Mouse (Mus musculus) testis, adult 2 months (tissue): ENCODE measurements at regions not wholly inside any gene's neighbourhood (a gene's known extent, or its start where the extent isn't known, plus 50 kb on each side); places are given as distances from the start of the nearest gene placed in this dataset.

Experiments used
- H3K27ac ChIP-seq: fragments of 200-500 bp; 2 replicates; pipeline ENCODE4 v1.5.1; 2012; ENCODE audit warnings: low read depth, low read length; ENCODE audit not compliant: control insufficient read depth, insufficient read depth
- H3K27me3 ChIP-seq: fragments of 200-500 bp; 2 replicates; pipeline ENCODE4 v1.6.1; 2012; ENCODE audit warnings: mild to moderate bottlenecking, low read length, moderate library complexity; ENCODE audit not compliant: control insufficient read depth, insufficient read depth
- H3K36me3 ChIP-seq: fragments of 200-500 bp; 2 replicates; pipeline ENCODE4 v1.6.1; 2012; ENCODE audit warnings: mild to moderate bottlenecking, low read length; ENCODE audit not compliant: control insufficient read depth, insufficient read depth
- H3K4me1 ChIP-seq: fragments of 200-500 bp; 2 replicates; pipeline ENCODE4 v1.6.1; 2012; ENCODE audit warnings: low read length; ENCODE audit not compliant: control insufficient read depth, insufficient read depth
- H3K4me3 ChIP-seq: fragments of 200-500 bp; 2 replicates; pipeline ENCODE4 v1.5.1; 2012; ENCODE audit warnings: low read depth, mild to moderate bottlenecking, low read length, moderate library complexity, mixed read lengths; ENCODE audit not compliant: control insufficient read depth
- CTCF ChIP-seq: fragments of 200-500 bp; IDR thresholded peaks from 2 replicates; pipeline ENCODE4 v1.5.1; 2012; ENCODE audit warnings: low read depth, mild to moderate bottlenecking, inconsistent platforms, low read length, moderate library complexity; ENCODE audit not compliant: control insufficient read depth, insufficient read depth, insufficient replicate concordance
- POLR2A ChIP-seq: fragments of 200-500 bp; IDR thresholded peaks from 2 replicates; pipeline ENCODE4 v1.6.1; 2012; ENCODE audit warnings: low read depth, mild to moderate bottlenecking, inconsistent platforms, low read length, moderate library complexity; ENCODE audit not compliant: control insufficient read depth

- no peak overlapping the region for H3K4me3 ChIP-seq
- no peaks in the 10 kb centered on the region for H3K36me3 ChIP-seq
- TF ChIP-seq POLR2A (no peak), CTCF (no peak)
- no peaks in the 10 kb centered on the region for H3K4me1 ChIP-seq
- no peak overlapping the region for H3K27ac ChIP-seq
- H3K27me3 ChIP-seq: no peaks in the 10 kb centered on the region
These were observed 733.5 kb downstream of the Fam19a2 start for GRCm38 (mm10) chr10:123997260-123997659.

GRCm38 (mm10) chr10:123998959-123999358 lies 735.2 kb downstream of the Fam19a2 start:
- Histone ChIP-seq H3K27ac (no peak overlapping the region), H3K36me3 (no peaks in the 10 kb centered on the region), H3K4me1 (no peaks in the 10 kb centered on the region), H3K27me3 (no peaks in the 10 kb centered on the region), H3K4me3 (no peak overlapping the region)
- no peak for TF ChIP-seq POLR2A
- TF ChIP-seq CTCF: no peak

GRCm38 (mm10) chr10:124045031-124045430 lies 781.2 kb downstream of the Fam19a2 start:
- no peaks in the 10 kb centered on the region for H3K4me1 ChIP-seq
- no peak overlapping the region for H3K4me3 ChIP-seq

GRCm38 (mm10) chr10:124045791-124046190 lies 782.0 kb downstream of the Fam19a2 start:
- H3K4me3 ChIP-seq: no peak overlapping the region

More at GRCm38 (mm10) chr10:124045031-124045430, 781.2 kb downstream of the Fam19a2 start:
- TF ChIP-seq CTCF (no peak), POLR2A (no peak)
- Histone ChIP-seq H3K27me3 (no peaks in the 10 kb centered on the region), H3K36me3 (no peaks in the 10 kb centered on the region), H3K27ac (no peak overlapping the region)

GRCm38 (mm10) chr10:124082756-124083155 lies 819.0 kb downstream of the Fam19a2 start:
- Histone ChIP-seq H3K27me3 (no peaks in the 10 kb centered on the region), H3K27ac (no peak overlapping the region), H3K36me3 (no peaks in the 10 kb centered on the region), H3K4me3 (no peak overlapping the region), H3K4me1 (no peaks in the 10 kb centered on the region)
- TF ChIP-seq POLR2A: no peak
- TF ChIP-seq CTCF: no peak

More at GRCm38 (mm10) chr10:124045791-124046190, 782.0 kb downstream of the Fam19a2 start:
- Histone ChIP-seq H3K27ac (no peak overlapping the region), H3K36me3 (no peaks in the 10 kb centered on the region), H3K4me1 (no peaks in the 10 kb centered on the region), H3K27me3 (no peaks in the 10 kb centered on the region)
- TF ChIP-seq POLR2A (no peak), CTCF (no peak)

- Histone ChIP-seq H3K36me3 (no peaks in the 10 kb centered on the region), H3K27me3 (no peaks in the 10 kb centered on the region), H3K27ac (no peak overlapping the region), H3K4me1 (peaks cover 4% of the 10 kb centered on the region), H3K4me3 (no peak overlapping the region)
- no peak for TF ChIP-seq POLR2A
- no peak for TF ChIP-seq CTCF
These were observed 826.8 kb downstream of the Fam19a2 start for GRCm38 (mm10) chr10:124090547-124090946.

GRCm38 (mm10) chr10:124091364-124091763 lies 827.6 kb downstream of the Fam19a2 start:
- Histone ChIP-seq H3K36me3 (no peaks in the 10 kb centered on the region), H3K4me1 (peaks cover 4% of the 10 kb centered on the region), H3K27ac (no peak overlapping the region), H3K27me3 (no peaks in the 10 kb centered on the region), H3K4me3 (no peak overlapping the region)
- TF ChIP-seq CTCF (no peak), POLR2A (no peak)

- Histone ChIP-seq H3K27ac (no peak overlapping the region), H3K4me1 (no peaks in the 10 kb centered on the region), H3K4me3 (no peak overlapping the region), H3K27me3 (no peaks in the 10 kb centered on the region), H3K36me3 (no peaks in the 10 kb centered on the region)
- no peak for TF ChIP-seq CTCF
- TF ChIP-seq POLR2A: no peak
These were observed 855.8 kb downstream of the Fam19a2 start for GRCm38 (mm10) chr10:124119585-124119984.
